Mouse (Mus musculus) frontal cortex, postnatal 10 days (tissue): ENCODE data around the gene Rfesd.

Experiments
- DNase-seq, 2 experiments: peaks; one replicate each; pipeline ENCODE4 v3.0.0; 2022; ENCODE audit warnings: low spot score in 2 of 2, mixed read lengths in 1 of 2

Rfesd gene

DNA sequence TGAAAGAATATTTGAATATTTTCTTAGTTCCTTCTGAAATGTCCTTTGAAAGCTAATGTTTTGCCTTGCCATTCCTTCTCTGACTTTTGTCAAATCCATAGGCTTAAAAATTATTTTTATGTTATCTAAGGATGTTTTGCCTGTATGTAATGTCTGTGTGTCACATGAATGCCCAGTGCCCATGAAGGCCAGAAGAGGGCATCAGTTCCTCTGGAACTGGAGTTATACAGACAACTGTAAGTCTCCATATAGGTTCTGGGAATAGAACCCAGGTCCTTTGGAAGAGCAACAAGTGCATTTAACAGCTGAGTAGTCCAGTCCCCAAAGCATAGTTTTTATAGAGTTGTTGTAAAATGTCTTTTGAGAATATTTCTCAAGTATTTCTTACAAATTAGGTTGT, 36.6 kb downstream of the Rfesd start:
- DNase-seq = no peak

- DNase-seq = no peak
Measured at GRCm38 (mm10) chr13:75976649-75977048, 41.9 kb downstream of the Rfesd start.

DNA sequence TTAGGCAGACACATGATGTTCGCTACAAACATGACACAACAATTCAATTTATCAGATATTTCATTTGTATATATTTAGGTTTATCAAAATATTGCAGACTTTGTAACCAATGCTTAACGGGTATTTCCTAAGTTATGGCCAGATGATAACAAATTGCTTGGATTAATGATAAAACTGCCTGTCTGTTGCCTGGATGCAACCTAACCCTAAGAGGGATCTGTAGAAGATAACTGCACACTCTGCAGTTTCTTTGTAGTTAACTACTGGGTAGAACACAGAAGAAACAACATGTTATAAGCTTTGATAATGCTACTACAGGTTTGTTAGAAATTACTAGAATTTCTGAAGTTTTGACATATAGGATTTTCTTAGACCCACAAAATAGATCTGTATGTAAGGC, 42.3 kb downstream of the Rfesd start:
- no peak for DNase-seq

DNA sequence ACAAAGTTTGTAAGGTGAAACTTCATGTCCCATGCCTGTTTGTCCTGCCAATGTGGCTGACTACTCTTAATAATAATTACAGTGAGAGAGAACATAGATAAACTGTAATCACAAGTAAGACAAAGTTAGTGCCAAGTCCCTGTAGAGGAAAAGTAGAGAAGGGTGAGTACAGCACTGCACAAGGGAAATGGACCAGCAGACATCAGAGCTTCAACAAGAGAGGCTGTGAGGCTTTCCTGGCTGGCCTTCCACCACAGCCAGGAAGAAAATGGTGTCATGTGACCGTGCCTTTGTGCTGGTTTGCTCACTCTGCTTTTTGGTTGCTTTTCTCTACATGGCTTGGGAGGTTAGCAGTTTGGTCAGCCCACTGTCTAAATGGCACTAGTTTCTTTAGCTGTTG, 42.9 kb downstream of the Rfesd start:
- DNase-seq = no peak

DNA sequence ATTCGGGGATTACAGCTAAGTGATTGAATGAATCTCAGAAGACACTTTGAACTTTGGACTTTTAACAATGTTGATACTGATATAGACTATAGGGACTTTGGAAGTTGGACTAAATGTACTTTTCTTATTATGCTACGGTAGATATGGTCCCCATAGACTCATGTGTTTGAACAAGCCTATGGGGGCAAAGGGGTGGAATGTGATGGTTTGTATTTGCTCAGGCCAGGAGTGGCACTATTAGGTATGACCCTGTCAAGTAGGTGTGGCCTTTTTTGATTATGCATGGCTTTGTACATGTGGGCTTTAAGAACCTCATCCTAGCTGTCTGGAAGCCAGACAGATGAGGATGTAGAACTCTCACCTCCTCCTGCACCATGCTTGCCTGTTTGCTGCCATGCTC, 44.0 kb downstream of the Rfesd start:
- no peak for DNase-seq

DNA sequence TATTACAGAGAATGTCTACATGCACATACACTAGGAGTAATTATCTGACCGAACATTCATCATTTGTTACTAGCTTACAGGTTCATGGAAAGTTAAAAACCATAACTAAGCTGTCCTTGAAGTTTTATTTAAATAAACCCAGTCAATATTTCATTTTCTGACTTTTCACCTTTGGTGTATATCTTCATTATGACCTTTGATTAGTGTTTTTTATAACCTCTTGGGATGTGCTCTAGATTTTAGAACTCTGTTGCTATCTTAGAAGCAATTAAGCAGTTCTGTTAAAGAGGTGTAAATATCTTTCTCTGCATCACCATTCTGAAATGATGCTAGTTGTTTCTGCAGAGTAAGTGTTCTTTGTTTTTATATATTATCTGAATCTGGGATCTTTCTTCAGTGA, 51.7 kb downstream of the Rfesd start, which contains the start of gene Spata9:
TSS of gene Spata9 (plus strand) at position 301 of the 400 bp plus-strand sequence.
- no peak for DNase-seq

DNA sequence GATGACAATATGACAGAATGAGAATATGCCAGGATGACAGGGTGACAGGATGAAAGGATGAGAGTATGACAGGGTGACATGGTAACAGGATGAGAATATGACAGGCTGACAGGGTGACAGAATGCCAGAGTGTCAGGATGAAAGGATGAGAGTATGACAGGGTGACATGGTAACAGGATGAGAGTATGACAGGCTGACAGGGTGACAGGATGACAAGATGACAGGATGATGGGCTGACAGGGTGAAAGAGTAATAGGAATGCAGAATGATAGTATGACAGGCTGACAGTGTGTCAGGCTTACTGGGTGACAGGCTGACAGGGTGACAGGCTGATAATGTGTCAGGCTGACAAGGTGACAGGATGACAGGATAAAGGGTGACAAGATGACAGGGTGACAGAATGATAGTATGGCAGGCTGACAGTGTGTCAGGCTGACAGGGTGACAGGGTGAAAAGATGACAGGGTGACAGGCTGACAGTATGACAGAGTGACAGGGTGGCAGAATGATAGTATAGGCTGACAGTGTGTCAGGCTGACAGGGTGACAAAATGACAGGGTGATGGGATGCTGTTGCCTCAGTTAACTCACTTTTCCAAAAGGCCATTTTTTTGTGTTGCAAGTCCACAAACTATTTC, 63.0 kb downstream of the Rfesd start:
- no peak for DNase-seq
